Mouse (Mus musculus): ENCODE measurements around the gene Msrb3. TPM values are rescaled to one million over a fixed set of nuclear protein-coding genes. Genes with fewer than 3 reads are reported as not detected.

The Msrb3 gene
- 29.4 TPM for polyA plus RNA-seq (2014; fragmentation: Illumina TruSeq; extraction: RNeasy Lipid Tissue Mini Kit (QIAGEN cat#74804); ENCODE audit: insufficient read depth, low read depth, low replicate concordance)

GRCm38 (mm10) chr10:120898785-120899762 is at the start of gene Msrb3:
Gene Msrb3 (minus strand): TSS chr10:120899101.

Other genes starting within 250 kb of the Msrb3 start
- gene Lemd3, start 80.2 kb upstream of the Msrb3 start, polyA plus RNA-seq (2014; fragmentation: Illumina TruSeq; extraction: RNeasy Lipid Tissue Mini Kit (QIAGEN cat#74804); ENCODE audit: insufficient read depth, low read depth, low replicate concordance) = 7.8 TPM
- gene Wif1, start 134.9 kb upstream of the Msrb3 start, polyA plus RNA-seq (2014; fragmentation: Illumina TruSeq; extraction: RNeasy Lipid Tissue Mini Kit (QIAGEN cat#74804); ENCODE audit: insufficient read depth, low read depth, low replicate concordance) = 2.6 TPM